Mouse (Mus musculus): ENCODE data around the gene D3Ertd254e. TPM values are rescaled to one million over a fixed set of nuclear protein-coding genes. Genes with fewer than 3 reads are reported as not detected.

D3Ertd254e gene
- polyA plus RNA-seq (2017; shearing (Covaris generic)) = 1 to 10 TPM; 2.0 to 3.8 TPM

DNA sequence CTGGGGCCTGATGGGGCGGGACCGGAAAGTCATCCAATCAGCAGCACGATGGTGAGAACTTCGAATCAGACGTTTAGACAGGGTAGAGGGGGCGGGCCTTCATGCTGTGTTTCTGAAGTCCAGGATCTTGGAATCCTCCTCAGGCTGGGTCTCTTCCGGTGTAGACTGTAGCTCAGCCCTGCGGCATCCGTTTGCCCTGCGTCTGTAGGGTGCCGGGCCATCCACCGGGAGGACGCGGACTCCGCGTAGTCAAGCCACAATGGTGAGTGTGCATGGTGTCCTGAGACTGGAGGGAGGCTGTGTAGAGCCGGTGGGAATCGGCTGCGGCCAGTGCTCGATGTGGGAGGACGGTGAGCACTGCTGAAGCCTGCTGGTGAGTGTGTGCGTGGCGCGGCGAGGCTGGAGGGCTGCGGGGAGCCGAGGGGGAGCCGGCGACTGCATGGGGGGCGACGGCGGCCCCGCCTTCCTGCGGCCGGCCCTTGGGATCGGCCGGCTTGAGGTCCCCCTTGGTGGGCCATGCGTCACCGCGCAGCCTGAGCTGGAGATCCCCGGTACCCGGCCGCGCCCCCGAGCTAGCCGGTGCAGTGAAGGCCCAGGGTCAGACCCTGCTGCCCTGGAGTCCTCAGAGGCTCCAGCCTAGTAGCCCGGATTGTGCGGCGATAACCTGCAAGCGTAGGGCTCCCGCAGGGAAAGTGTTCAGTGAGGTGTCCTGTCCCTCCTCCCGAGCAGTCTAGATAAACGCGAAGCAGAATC lies at the start of gene D3Ertd254e:
D3Ertd254e (plus strand) TSS at position 84 of the 753 bp plus-strand sequence.

Other genes with a start within 250 kb of the D3Ertd254e start
- gene Dcun1d1, start 213.6 kb upstream of the D3Ertd254e start, polyA plus RNA-seq (2017; shearing (Covaris generic)) = 10 to 100 TPM; 60.2 to 68.7 TPM
- gene Mccc1, start 150.3 kb upstream of the D3Ertd254e start, polyA plus RNA-seq (2017; shearing (Covaris generic)) = 10 to 100 TPM; 14.4 to 18.2 TPM
- under 1 TPM in 1 of 2 experiments, not detected in 1; 0.02 TPM for gene Ccdc144b, start 97.5 kb upstream of the D3Ertd254e start, polyA plus RNA-seq (2017; shearing (Covaris generic))
- 10 to 100 TPM; 55.0 to 61.2 TPM for gene Acad9, start 85.0 kb upstream of the D3Ertd254e start, polyA plus RNA-seq (2017; shearing (Covaris generic))
- under 1 TPM; 0.38 to 0.42 TPM for gene Qrfpr, start 71.3 kb downstream of the D3Ertd254e start, polyA plus RNA-seq (2017; shearing (Covaris generic))

Measured in activated CD4-positive, CD25-positive, alpha-beta regulatory T cell (primary cell).